ENCODE assay signal across 8 mouse cellular contexts in genomic region chr19:55742386-55743000, GRCm38 (mm10). TPM values are rescaled to one million over a fixed set of nuclear protein-coding genes. Genes with fewer than 3 reads are reported as not detected.
DNase-seq lines count a peak whose midpoint lies in the region; ATAC-seq and TF ChIP-seq lines count a peak whose summit lies in the region.

No protein-coding gene starts in this region.

- TF ChIP-seq POLR2A in lung, adult 2 months (IDR thresholded peaks at IDR 0.05; ENCODE audit: borderline replicate concordance, extremely low read depth, low read depth, low read length) = no peak

- H3K9me3 ChIP-seq in heart, embryonic 13.5 days = no peaks in the 10 kb centered on the region
- H3K9me3 ChIP-seq in kidney, embryonic 16.5 days (ENCODE audit: low read length) = no peaks in the 10 kb centered on the region
- H3K9me3 ChIP-seq in stomach, embryonic 15.5 days = no peaks in the 10 kb centered on the region

- H3K27me3 ChIP-seq in heart, embryonic 13.5 days (replicated peaks) = no peaks in the 10 kb centered on the region
- H3K27me3 ChIP-seq in kidney, embryonic 16.5 days (ENCODE audit: insufficient read depth, low read length) = no peaks in the 10 kb centered on the region
- no peaks in the 10 kb centered on the region for H3K27me3 ChIP-seq in stomach, embryonic 15.5 days (replicated peaks)

- peak overlapping the region; percentile 97 for H3K9ac ChIP-seq in heart, embryonic 13.5 days
- peak overlapping the region; percentile 99 for H3K9ac ChIP-seq in kidney, embryonic 16.5 days (replicated peaks; ENCODE audit: low read length)
- H3K9ac ChIP-seq in stomach, embryonic 15.5 days = peak overlapping the region; percentile 76

- H3K36me3 ChIP-seq in heart, embryonic 13.5 days = no peaks in the 10 kb centered on the region
- H3K36me3 ChIP-seq in kidney, embryonic 16.5 days (ENCODE audit: insufficient read depth, low read length) = no peaks in the 10 kb centered on the region
- H3K36me3 ChIP-seq in macrophage (ENCODE audit: inconsistent target) = no peaks in the 10 kb centered on the region
- no peaks in the 10 kb centered on the region for H3K36me3 ChIP-seq in stomach, embryonic 15.5 days

- DNase-seq in lung, adult 2 months = peak; percentile 66
- DNase-seq in lung, postnatal 25 days (ENCODE audit: low spot score) = no peak
- DNase-seq in embryo, embryonic 9.5 days (ENCODE audit: extremely low spot score) = peak; percentile 69
- no peak for DNase-seq in cerebellum, adult 9-11 months

- ATAC-seq in heart, embryonic 13.5 days (ENCODE audit: extremely low read depth, insufficient number of reproducible peaks, low FRiP score, low TSS enrichment) = no peak
- ATAC-seq in kidney, embryonic 16.5 days (ENCODE audit: low FRiP score, low TSS enrichment) = no peak
- ATAC-seq in stomach, embryonic 15.5 days (ENCODE audit: insufficient read depth, low FRiP score, low read depth) = no peak

- H3K79me2 ChIP-seq in macrophage (ENCODE audit: inconsistent target) = peaks cover 22% of the 10 kb centered on the region; the same call in 1 of the 2 replicates

- peaks cover 5% of the 10 kb centered on the region for H3K4me1 ChIP-seq in lung, adult 2 months (ENCODE audit: control insufficient read depth, insufficient read depth, low read length)
- peaks cover 32% of the 10 kb centered on the region for H3K4me1 ChIP-seq in heart, embryonic 13.5 days
- peaks cover 29% of the 10 kb centered on the region for H3K4me1 ChIP-seq in kidney, embryonic 16.5 days (ENCODE audit: insufficient read depth, low read length)
- peaks cover 24% of the 10 kb centered on the region for H3K4me1 ChIP-seq in stomach, embryonic 15.5 days

- no peak for TF ChIP-seq CTCF in lung, adult 2 months (IDR thresholded peaks at IDR 0.05; ENCODE audit: insufficient read depth, low read length)

- peak overlapping the region; percentile 97 for H3K27ac ChIP-seq in heart, embryonic 13.5 days (replicated peaks)
- peak overlapping the region; percentile 97 for H3K27ac ChIP-seq in kidney, embryonic 16.5 days (ENCODE audit: low read length)
- H3K27ac ChIP-seq in macrophage = peak overlapping the region; percentile 65
- H3K27ac ChIP-seq in stomach, embryonic 15.5 days = peak overlapping the region; percentile 99

- H3K4me2 ChIP-seq in heart, embryonic 13.5 days = peak overlapping the region; percentile 94
- H3K4me2 ChIP-seq in kidney, embryonic 16.5 days (replicated peaks; ENCODE audit: low read depth, low read length) = peak overlapping the region; percentile 79
- H3K4me2 ChIP-seq in stomach, embryonic 15.5 days = peak overlapping the region; percentile 74

- peak overlapping the region; percentile 78 for H3K4me3 ChIP-seq in lung, adult 2 months (replicated peaks; ENCODE audit: extremely low read depth, low read depth, low read length)
- H3K4me3 ChIP-seq in heart, embryonic 13.5 days = peak overlapping the region; percentile 91
- H3K4me3 ChIP-seq in kidney, embryonic 16.5 days (ENCODE audit: low read length) = peak overlapping the region; percentile 69
- H3K4me3 ChIP-seq in macrophage (ENCODE audit: inconsistent target) = peak overlapping the region; percentile 56
- peak overlapping the region; percentile 73 for H3K4me3 ChIP-seq in stomach, embryonic 15.5 days (replicated peaks)

- WGBS in lung, adult 2 months = under 1% methylated on average over 70 of the region's 70 CpGs
- 2% methylated on average over 69 of the region's 70 CpGs for WGBS in heart, embryonic 13.5 days
- 1% methylated on average over 40 of the region's 70 CpGs for WGBS in kidney, embryonic 16.5 days
- 1% methylated on average over 39 of the region's 70 CpGs for WGBS in macrophage (ENCODE audit: missing documents)
- WGBS in stomach, embryonic 15.5 days = under 1% methylated on average over 70 of the region's 70 CpGs

RNA-seq across cellular contexts. Expression of gene Tcf7l2, which starts 0.9 kb away (rescaled TPM):
- 18.5 and 19.9 TPM in 2 replicates for polyA plus RNA-seq in lung, adult 2 months (2012; rRNA removed)
- polyA plus RNA-seq in heart, embryonic 13.5 days (2015; fragmentation: Nextera tagmentation; extraction: Ambion mirVana) = 42.6 and 43.8 TPM in 2 replicates
- 50.1 and 68.9 TPM in 2 replicates for polyA plus RNA-seq in kidney, embryonic 16.5 days (2015; fragmentation: Nextera tagmentation; extraction: Ambion mirVana)
- 100 to 1,000 TPM in 4 of 26 experiments, 10 to 100 TPM in 22; 38.1 to 133 (median 64.8) TPM for total RNA-seq in macrophage (2018; cell fraction: chromatin; rRNA removed)
- total RNA-seq in macrophage (2018; cell fraction: cytosol; rRNA removed) = 10 to 100 TPM; 12.8 to 31.4 (median 18.4) TPM
- 100 to 1,000 TPM in 2 of 26 experiments, 10 to 100 TPM in 24; 35.9 to 103 (median 60.9) TPM for total RNA-seq in macrophage (2018; cell fraction: nucleus; rRNA removed)
- 8.0 to 16.4 TPM (median 16.3 TPM) in 3 replicates for polyA plus RNA-seq in macrophage (2018)
- 85.2 and 89.4 TPM in 2 replicates for polyA plus RNA-seq in stomach, embryonic 15.5 days (2015; fragmentation: Nextera tagmentation; extraction: Ambion mirVana)

Comparison
In these comparisons a context has a peak if more than half of its experiments do, and no peak if none do; other contexts are left out.
1. DNase-seq: peak in lung, adult 2 months (single experiment) and embryo, embryonic 9.5 days (single experiment); none in lung, postnatal 25 days (single experiment) and cerebellum, adult 9-11 months (single experiment).
2. Peak in every context shown above with its lines, with median percentiles within 50 percentile points of each other: H3K4me3 ChIP-seq, H3K27ac ChIP-seq, H3K4me2 ChIP-seq and H3K9ac ChIP-seq.